Mouse (Mus musculus): ENCODE measurements around the gene 1700003E16Rik. TPM values are rescaled to one million over a fixed set of nuclear protein-coding genes. Genes with fewer than 3 reads are reported as not detected.

1700003E16Rik gene
- polyA plus RNA-seq, 1 experiment from 2014 or later, result 0.30 TPM

GRCm38 (mm10) chr6:83136291-83136880, 19.8 kb upstream of the 1700003E16Rik start:
- Histone ChIP-seq H3K27ac (ENCODE audit: low read length) (peak overlapping the region; percentile 82), H3K9me3 (replicated peaks; ENCODE audit: control insufficient read depth, low read length) (no peaks in the 10 kb centered on the region), H3K4me2 (ENCODE audit: low read depth, low read length) (peak overlapping the region; percentile 47), H3K4me3 (ENCODE audit: low read depth, low read length) (peak overlapping the region; percentile 58), H3K4me1 (ENCODE audit: control insufficient read depth, low read depth, low read length) (peaks cover 25% of the 10 kb centered on the region), H3K9ac (ENCODE audit: low read depth, low read length) (peak overlapping the region; percentile 63), H3K27me3 (ENCODE audit: control insufficient read depth, insufficient read depth, low read depth, low read length) (peaks cover 29% of the 10 kb centered on the region), H3K36me3 (ENCODE audit: control insufficient read depth, insufficient read depth) (no peaks in the 10 kb centered on the region)
- no peak for ATAC-seq (ENCODE audit: low read depth)
- 28% methylated on average over 5 of the region's 5 CpGs for WGBS (ENCODE audit: insufficient replicate concordance)

GRCm38 (mm10) chr6:83136881-83137575, 19.2 kb upstream of the 1700003E16Rik start:
- Histone ChIP-seq H3K9me3 (replicated peaks; ENCODE audit: control insufficient read depth, low read length) (no peaks in the 10 kb centered on the region), H3K36me3 (ENCODE audit: control insufficient read depth, insufficient read depth) (no peaks in the 10 kb centered on the region), H3K4me2 (ENCODE audit: low read depth, low read length) (peak overlapping the region; percentile 47), H3K27ac (ENCODE audit: low read length) (peak overlapping the region; percentile 82), H3K4me1 (ENCODE audit: control insufficient read depth, low read depth, low read length) (peaks cover 25% of the 10 kb centered on the region), H3K27me3 (ENCODE audit: control insufficient read depth, insufficient read depth, low read depth, low read length) (peaks cover 33% of the 10 kb centered on the region), H3K9ac (ENCODE audit: low read depth, low read length) (peak overlapping the region; percentile 63), H3K4me3 (ENCODE audit: low read depth, low read length) (peak overlapping the region; percentile 58)
- ATAC-seq (ENCODE audit: low read depth), result peak; percentile 48
- WGBS (ENCODE audit: insufficient replicate concordance), result 2% methylated on average over 26 of the region's 26 CpGs

GRCm38 (mm10) chr6:83137576-83137950, 18.6 kb upstream of the 1700003E16Rik start:
- peak overlapping the region; percentile 47 for H3K4me2 ChIP-seq (ENCODE audit: low read depth, low read length)
- H3K9me3 ChIP-seq (replicated peaks; ENCODE audit: control insufficient read depth, low read length), result no peaks in the 10 kb centered on the region
- peak; percentile 79 for ATAC-seq (ENCODE audit: low read depth)
- WGBS (ENCODE audit: insufficient replicate concordance), result under 1% methylated on average over 12 of the region's 12 CpGs
- peak overlapping the region; percentile 82 for H3K27ac ChIP-seq (ENCODE audit: low read length)
- H3K9ac ChIP-seq (ENCODE audit: low read depth, low read length), result peak overlapping the region; percentile 63
- H3K27me3 ChIP-seq (ENCODE audit: control insufficient read depth, insufficient read depth, low read depth, low read length), result peaks cover 38% of the 10 kb centered on the region
- H3K4me3 ChIP-seq (ENCODE audit: low read depth, low read length), result peak overlapping the region; percentile 58
- no peaks in the 10 kb centered on the region for H3K36me3 ChIP-seq (ENCODE audit: control insufficient read depth, insufficient read depth)
- H3K4me1 ChIP-seq (ENCODE audit: control insufficient read depth, low read depth, low read length), result peaks cover 25% of the 10 kb centered on the region

GRCm38 (mm10) chr6:83138056-83138455, 18.1 kb upstream of the 1700003E16Rik start:
- Histone ChIP-seq H3K4me3 (ENCODE audit: low read depth, low read length) (peak overlapping the region; percentile 58), H3K9me3 (replicated peaks; ENCODE audit: control insufficient read depth, low read length) (no peaks in the 10 kb centered on the region), H3K4me2 (ENCODE audit: low read depth, low read length) (peak overlapping the region; percentile 47), H3K27me3 (ENCODE audit: control insufficient read depth, insufficient read depth, low read depth, low read length) (peaks cover 42% of the 10 kb centered on the region), H3K9ac (ENCODE audit: low read depth, low read length) (peak overlapping the region; percentile 63; the same call in 1 of the 2 replicates), H3K36me3 (ENCODE audit: control insufficient read depth, insufficient read depth) (no peaks in the 10 kb centered on the region), H3K27ac (ENCODE audit: low read length) (peak overlapping the region; percentile 82), H3K4me1 (ENCODE audit: control insufficient read depth, low read depth, low read length) (peaks cover 24% of the 10 kb centered on the region)
- 3% methylated on average over 11 of the region's 11 CpGs for WGBS (ENCODE audit: insufficient replicate concordance)
- ATAC-seq (ENCODE audit: low read depth), result 0 out of 2 replicates have a peak, but pooled peaks have one; percentile 8

GRCm38 (mm10) chr6:83140044-83140443, 16.2 kb upstream of the 1700003E16Rik start:
- Histone ChIP-seq H3K27me3 (ENCODE audit: control insufficient read depth, insufficient read depth, low read depth, low read length) (peaks cover 42% of the 10 kb centered on the region), H3K4me1 (ENCODE audit: control insufficient read depth, low read depth, low read length) (peaks cover 15% of the 10 kb centered on the region), H3K4me3 (ENCODE audit: low read depth, low read length) (no peak overlapping the region), H3K9ac (ENCODE audit: low read depth, low read length) (no peak overlapping the region), H3K4me2 (ENCODE audit: low read depth, low read length) (no peak overlapping the region), H3K27ac (ENCODE audit: low read length) (no peak overlapping the region), H3K9me3 (replicated peaks; ENCODE audit: control insufficient read depth, low read length) (no peaks in the 10 kb centered on the region), H3K36me3 (ENCODE audit: control insufficient read depth, insufficient read depth) (no peaks in the 10 kb centered on the region)
- 83% methylated on average over 8 of the region's 8 CpGs for WGBS (ENCODE audit: insufficient replicate concordance)
- ATAC-seq (ENCODE audit: low read depth), result no peak

GRCm38 (mm10) chr6:83141636-83142035, 14.6 kb upstream of the 1700003E16Rik start:
- Histone ChIP-seq H3K27ac (ENCODE audit: low read length) (no peak overlapping the region), H3K4me3 (ENCODE audit: low read depth, low read length) (no peak overlapping the region), H3K27me3 (ENCODE audit: control insufficient read depth, insufficient read depth, low read depth, low read length) (peaks cover 26% of the 10 kb centered on the region), H3K9ac (ENCODE audit: low read depth, low read length) (no peak overlapping the region), H3K36me3 (ENCODE audit: control insufficient read depth, insufficient read depth) (no peaks in the 10 kb centered on the region), H3K4me1 (ENCODE audit: control insufficient read depth, low read depth, low read length) (peaks cover 11% of the 10 kb centered on the region), H3K9me3 (replicated peaks; ENCODE audit: control insufficient read depth, low read length) (no peaks in the 10 kb centered on the region), H3K4me2 (ENCODE audit: low read depth, low read length) (no peak overlapping the region)
- WGBS (ENCODE audit: insufficient replicate concordance), result 42% methylated on average over 4 of the region's 4 CpGs
- ATAC-seq (ENCODE audit: low read depth), result no peak

GRCm38 (mm10) chr6:83142211-83142731, 13.9 kb upstream of the 1700003E16Rik start:
- no peak overlapping the region for H3K27ac ChIP-seq (ENCODE audit: low read length)
- peaks cover 20% of the 10 kb centered on the region for H3K27me3 ChIP-seq (ENCODE audit: control insufficient read depth, insufficient read depth, low read depth, low read length)
- H3K9me3 ChIP-seq (replicated peaks; ENCODE audit: control insufficient read depth, low read length), result no peaks in the 10 kb centered on the region
- no peak for ATAC-seq (ENCODE audit: low read depth)
- H3K4me1 ChIP-seq (ENCODE audit: control insufficient read depth, low read depth, low read length), result peaks cover 11% of the 10 kb centered on the region
- H3K4me3 ChIP-seq (ENCODE audit: low read depth, low read length), result no peak overlapping the region
- WGBS (ENCODE audit: insufficient replicate concordance), result 12% methylated on average over 41 of the region's 41 CpGs
- no peaks in the 10 kb centered on the region for H3K36me3 ChIP-seq (ENCODE audit: control insufficient read depth, insufficient read depth)
- H3K9ac ChIP-seq (ENCODE audit: low read depth, low read length), result no peak overlapping the region
- peak overlapping the region; percentile 35 for H3K4me2 ChIP-seq (ENCODE audit: low read depth, low read length)

- WGBS (ENCODE audit: insufficient replicate concordance), result 54% methylated on average over 11 of the region's 11 CpGs
- no peak for ATAC-seq (ENCODE audit: low read depth)
- H3K27me3 ChIP-seq (ENCODE audit: control insufficient read depth, insufficient read depth, low read depth, low read length), result peaks cover 14% of the 10 kb centered on the region
- peaks cover 6% of the 10 kb centered on the region for H3K4me1 ChIP-seq (ENCODE audit: control insufficient read depth, low read depth, low read length)
- no peak overlapping the region for H3K4me3 ChIP-seq (ENCODE audit: low read depth, low read length)
- H3K9ac ChIP-seq (ENCODE audit: low read depth, low read length), result no peak overlapping the region
- no peak overlapping the region for H3K27ac ChIP-seq (ENCODE audit: low read length)
- no peaks in the 10 kb centered on the region for H3K9me3 ChIP-seq (replicated peaks; ENCODE audit: control insufficient read depth, low read length)
- H3K4me2 ChIP-seq (ENCODE audit: low read depth, low read length), result no peak overlapping the region
- H3K36me3 ChIP-seq (ENCODE audit: control insufficient read depth, insufficient read depth), result no peaks in the 10 kb centered on the region
These were observed 13.3 kb upstream of the 1700003E16Rik start for GRCm38 (mm10) chr6:83142886-83143285.

GRCm38 (mm10) chr6:83145209-83145608, 11.0 kb upstream of the 1700003E16Rik start:
- no peak for ATAC-seq (ENCODE audit: low read depth)
- no peak overlapping the region for H3K4me3 ChIP-seq (ENCODE audit: low read depth, low read length)
- no peaks in the 10 kb centered on the region for H3K36me3 ChIP-seq (ENCODE audit: control insufficient read depth, insufficient read depth)
- H3K27me3 ChIP-seq (ENCODE audit: control insufficient read depth, insufficient read depth, low read depth, low read length), result peaks cover 13% of the 10 kb centered on the region
- H3K4me1 ChIP-seq (ENCODE audit: control insufficient read depth, low read depth, low read length), result no peaks in the 10 kb centered on the region
- H3K4me2 ChIP-seq (ENCODE audit: low read depth, low read length), result no peak overlapping the region
- H3K9me3 ChIP-seq (replicated peaks; ENCODE audit: control insufficient read depth, low read length), result no peaks in the 10 kb centered on the region
- 48% methylated on average over 2 of the region's 2 CpGs for WGBS (ENCODE audit: insufficient replicate concordance)
- H3K9ac ChIP-seq (ENCODE audit: low read depth, low read length), result no peak overlapping the region
- H3K27ac ChIP-seq (ENCODE audit: low read length), result no peak overlapping the region
